Mouse (Mus musculus) adrenal gland, postnatal 14 days (tissue): ENCODE results near the gene Olfr642. TPM values are rescaled to one million over a fixed set of nuclear protein-coding genes. Genes with fewer than 3 reads are reported as not detected.

Experiments used
- DNase-seq: peaks from one replicate; pipeline ENCODE4 v3.0.0; 2021; ENCODE audit warnings: mixed read lengths
- long read RNA-seq, 2 experiments: library from polyadenylated mRNA; stranded (forward); transcript quantifications; one replicate each; pipeline ENCODE4 v2.0.0; 2021
- total RNA-seq: library from RNA; stranded (reverse); gene quantifications from 2 replicates; pipeline ENCODE4 v1.2.3, GENCODE M21; 2021

Gene Olfr642
- total RNA-seq, result not detected in 2 replicates
- long read RNA-seq, experiment 1, result 0 reads
- long read RNA-seq, experiment 2, result 0 reads

- DNase-seq, result no peak
These were observed at the start of gene Olfr642 for GRCm38 (mm10) chr7:104052566-104052965. TSS of gene Olfr642 (minus strand) at chr7:104052666.

DNA sequence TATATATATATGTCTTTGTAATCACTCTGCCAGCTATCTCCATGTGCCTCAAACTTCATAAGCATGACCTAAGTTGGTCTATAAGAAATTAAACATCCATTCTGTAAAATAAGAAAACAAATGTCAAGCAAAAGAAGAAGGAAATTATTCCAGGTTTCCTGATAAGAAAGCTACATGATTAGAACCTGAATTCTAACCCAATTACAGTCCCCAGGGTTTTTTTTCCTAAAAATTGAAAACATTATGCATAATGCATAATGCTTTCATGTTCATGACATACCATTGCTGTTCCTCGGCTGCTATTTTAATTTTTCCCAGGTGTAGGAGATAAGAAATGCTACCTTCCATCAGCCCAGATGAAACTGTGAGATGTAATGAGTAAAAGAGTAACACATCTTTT lies 32.9 kb upstream of the Olfr642 start, which contains the start of gene Olfr645:
Gene Olfr645, minus strand, starts transcription at position 101 of the 400 bp plus-strand sequence.
- DNase-seq, result no peak

DNA sequence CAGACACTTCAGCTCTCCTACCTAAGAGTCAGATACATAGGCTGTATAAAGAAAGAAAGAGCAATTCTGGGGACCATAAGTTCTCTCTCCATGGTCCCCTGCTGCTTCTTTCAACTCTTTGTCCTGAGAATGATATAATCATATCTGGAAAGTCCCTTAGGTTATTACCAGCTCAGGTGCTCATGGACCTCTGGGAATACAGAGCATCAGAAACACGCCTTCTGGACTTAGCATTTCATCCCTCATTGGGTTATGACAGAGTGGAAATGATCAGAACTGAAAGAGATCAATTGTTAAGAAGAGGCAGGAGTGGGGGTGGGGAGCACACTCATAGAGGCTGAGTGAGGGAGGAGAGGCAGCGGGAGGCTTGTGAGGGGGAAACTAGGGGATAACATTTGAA lies 19.3 kb upstream of the Olfr642 start, which contains the start of gene Olfr644:
Gene Olfr644, minus strand, starts transcription at position 101 of the 400 bp plus-strand sequence.
- no peak for DNase-seq

GRCm38 (mm10) chr7:104061345-104061744 lies 8.9 kb upstream of the Olfr642 start, which contains the start of gene 4930516K23Rik:
TSS of gene 4930516K23Rik (minus strand) at chr7:104061445.
- no peak for DNase-seq

GRCm38 (mm10) chr7:104059215-104059614 lies 6.7 kb upstream of the Olfr642 start:
- DNase-seq, result no peak

DNA sequence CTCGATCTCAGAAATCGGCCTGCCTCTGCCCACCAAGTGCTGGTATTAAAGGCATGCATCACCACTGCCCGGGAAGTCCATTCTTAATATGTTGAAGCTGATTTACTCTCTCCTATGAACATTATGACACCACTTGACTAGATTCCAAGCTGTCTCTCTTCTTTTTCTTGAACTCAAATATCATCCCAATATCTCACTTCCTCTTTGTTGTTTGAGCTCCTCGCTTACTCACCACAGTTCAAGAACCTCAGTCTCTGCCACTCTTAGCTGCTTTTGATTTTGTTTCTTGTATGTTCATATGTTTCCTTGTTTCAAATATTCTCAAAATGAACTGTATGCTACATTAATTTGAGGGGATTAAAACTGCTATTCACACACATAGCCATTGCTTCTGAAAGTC lies 1.7 kb downstream of the Olfr642 start:
- no peak for DNase-seq

- DNase-seq, result no peak
These were observed 17.3 kb downstream of the Olfr642 start, which contains the start of gene Olfr641 for GRCm38 (mm10) chr7:104035145-104035544. TSS of gene Olfr641 (plus strand) at chr7:104035445.

GRCm38 (mm10) chr7:104026978-104027377 lies 25.5 kb downstream of the Olfr642 start:
- DNase-seq, result no peak

DNA sequence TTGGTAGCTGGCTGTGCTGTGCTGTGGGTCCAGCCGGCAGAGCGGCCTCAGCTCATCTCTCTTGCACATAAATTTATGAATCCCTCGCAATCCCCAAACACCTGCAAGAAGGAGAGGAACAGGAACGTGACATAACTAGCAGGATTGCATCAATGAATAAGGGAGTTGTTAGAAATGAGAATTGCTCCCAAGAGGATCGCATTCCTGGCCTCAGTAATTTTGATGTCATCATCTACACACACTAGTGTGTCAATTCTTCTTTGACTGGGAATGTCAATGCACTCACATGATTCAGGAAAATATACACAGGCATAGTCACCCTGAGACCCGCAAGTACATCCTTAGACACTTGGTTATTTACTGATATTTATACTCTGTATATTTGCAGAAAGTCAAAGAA lies 27.0 kb downstream of the Olfr642 start, which contains the start of gene Olfr640:
Gene Olfr640, minus strand, starts transcription at position 101 of the 400 bp plus-strand sequence.
- DNase-seq, result no peak

DNA sequence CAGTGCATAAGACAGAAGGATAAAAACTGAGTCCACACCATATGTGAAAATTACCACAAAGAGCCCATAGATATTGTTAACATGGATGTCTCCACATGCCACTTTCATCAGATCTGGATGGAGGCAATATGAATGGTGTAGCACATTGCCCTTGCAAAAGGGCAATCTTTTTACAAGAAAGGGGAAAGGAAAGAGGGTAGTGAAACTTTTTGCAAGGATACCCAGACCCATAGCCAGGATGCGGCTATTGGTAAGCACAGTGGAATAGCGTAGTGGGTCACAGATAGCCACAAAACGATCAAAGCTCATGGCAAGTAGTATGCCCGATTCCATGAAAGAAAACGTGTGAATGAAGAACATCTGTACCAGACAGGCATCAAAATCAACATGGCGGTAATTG lies 30.8 kb downstream of the Olfr642 start:
- no peak for DNase-seq

GRCm38 (mm10) chr7:104018953-104019352 lies 33.5 kb downstream of the Olfr642 start:
- DNase-seq, result no peak

DNA sequence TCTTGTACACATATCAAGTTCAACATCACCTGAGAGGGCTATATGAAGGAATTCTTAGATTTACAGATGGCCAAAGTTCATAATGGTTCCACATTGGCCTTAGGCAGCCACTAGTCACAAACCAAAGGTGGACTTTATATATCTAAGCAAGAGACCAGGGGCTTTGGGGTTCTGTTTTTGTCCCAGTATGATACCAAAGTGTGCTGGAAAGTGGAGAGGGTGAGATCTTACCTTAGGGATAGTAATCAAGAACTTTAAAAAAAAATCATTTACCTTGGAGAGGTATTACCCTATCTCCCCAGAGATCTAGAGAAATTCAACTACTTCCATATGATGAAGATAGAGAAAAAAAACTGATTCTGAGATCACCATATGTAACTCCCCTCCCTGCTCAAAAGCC lies 35.3 kb downstream of the Olfr642 start, which contains the start of gene Olfr639:
Gene Olfr639, minus strand, starts transcription at position 101 of the 400 bp plus-strand sequence.
- no peak for DNase-seq

DNA sequence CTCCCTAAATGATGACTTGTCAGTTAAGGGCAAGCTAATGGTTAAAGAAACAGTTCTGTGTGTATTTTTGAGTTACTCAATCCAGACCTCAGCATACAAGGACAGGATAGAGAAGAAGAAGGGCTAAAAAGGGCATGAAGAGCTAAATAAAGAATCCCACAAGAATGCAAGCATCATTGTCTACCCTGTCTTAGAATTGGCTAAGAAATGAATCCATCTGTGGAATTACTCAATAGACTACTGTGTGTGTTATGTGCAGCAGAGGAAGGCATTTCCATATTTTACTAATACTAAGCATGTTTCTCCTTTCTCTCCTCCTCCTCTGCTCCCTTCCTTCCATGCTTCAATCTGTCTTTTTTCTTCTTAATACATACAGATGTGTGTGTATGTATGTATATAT lies 53.3 kb downstream of the Olfr642 start:
- DNase-seq, result no peak

- DNase-seq, result no peak
These were observed 54.0 kb downstream of the Olfr642 start, which contains the start of gene Olfr638 for GRCm38 (mm10) chr7:103998446-103998845. TSS of gene Olfr638 (plus strand) at chr7:103998746.

Other genes starting within 250 kb of the Olfr642 start
- gene Hbb-bt, start 238.7 kb downstream of the Olfr642 start, total RNA-seq, result 1,182 and 1,430 TPM in 2 replicates
- 8,688 and 11,965 TPM in 2 replicates for gene Hbb-bs, start 224.6 kb downstream of the Olfr642 start, total RNA-seq
- gene Hbb-bh2, start 212.1 kb downstream of the Olfr642 start, total RNA-seq, result not detected in 2 replicates
- gene Hbb-bh1, start 209.5 kb downstream of the Olfr642 start, total RNA-seq, result not detected in 2 replicates
- gene Hbb-y, start 199.4 kb downstream of the Olfr642 start, total RNA-seq, result not detected in 2 replicates
- gene Olfr66, start 166.4 kb downstream of the Olfr642 start, total RNA-seq, result not detected in 2 replicates
- not detected in 2 replicates for gene Olfr64, start 158.2 kb downstream of the Olfr642 start, total RNA-seq
- gene Olfr65, start 149.2 kb downstream of the Olfr642 start, total RNA-seq, result not detected in 2 replicates
- not detected in 2 replicates for gene Olfr631, start 123.8 kb downstream of the Olfr642 start, total RNA-seq
- not detected in 2 replicates for gene Olfr632, start 118.3 kb downstream of the Olfr642 start, total RNA-seq
- not detected in 2 replicates for gene Olfr633, start 108.2 kb downstream of the Olfr642 start, total RNA-seq
- not detected in 2 replicates for gene Olfr635, start 81.5 kb downstream of the Olfr642 start, total RNA-seq
- not detected in 2 replicates for gene Olfr638, start 53.9 kb downstream of the Olfr642 start, total RNA-seq
- gene Olfr639, start 35.4 kb downstream of the Olfr642 start, total RNA-seq, result not detected in 2 replicates
- not detected in 2 replicates for gene Olfr640, start 27.1 kb downstream of the Olfr642 start, total RNA-seq
- gene Olfr641, start 17.2 kb downstream of the Olfr642 start, total RNA-seq, result not detected in 2 replicates
- gene 4930516K23Rik, start 8.8 kb upstream of the Olfr642 start, total RNA-seq, result not detected in 2 replicates
- gene Olfr644, start 19.2 kb upstream of the Olfr642 start, total RNA-seq, result not detected in 2 replicates
- gene Olfr645, start 32.8 kb upstream of the Olfr642 start, total RNA-seq, result not detected in 2 replicates
- not detected in 2 replicates for gene Olfr646, start 52.2 kb upstream of the Olfr642 start, total RNA-seq
- gene Ubqln5, start 77.2 kb upstream of the Olfr642 start, total RNA-seq, result not detected in 2 replicates
- gene Olfr643, start 84.7 kb upstream of the Olfr642 start, total RNA-seq, result not detected in 2 replicates
- gene Ubqln3, start 90.6 kb upstream of the Olfr642 start, total RNA-seq, result not detected in 2 replicates
- not detected in 2 replicates for gene Ubqlnl, start 97.9 kb upstream of the Olfr642 start, total RNA-seq
- not detected in 2 replicates for gene Olfm5, start 112.2 kb upstream of the Olfr642 start, total RNA-seq
- gene Olfr648, start 130.7 kb upstream of the Olfr642 start, total RNA-seq, result not detected in 2 replicates
- not detected in 2 replicates for gene Olfr649, start 143.3 kb upstream of the Olfr642 start, total RNA-seq
- gene Trim6, start 166.1 kb upstream of the Olfr642 start, total RNA-seq, result 0.30 and 0.74 TPM in 2 replicates
- gene Trim34a, start 191.8 kb upstream of the Olfr642 start, total RNA-seq, result 5.9 and 7.7 TPM in 2 replicates
- 3.0 and 6.9 TPM in 2 replicates for gene Trim5, start 235.4 kb upstream of the Olfr642 start, total RNA-seq